Mouse (Mus musculus) E14TG2a.4 (cell line): ENCODE results near the gene Tspan9.

Source experiments
- CTCF ChIP-seq: conservative IDR thresholded peaks from 2 replicates; pipeline ENCODE4 v1.5.1; 2014; ENCODE audit warnings: low read length
- NANOG ChIP-seq: IDR thresholded peaks from 2 replicates; pipeline ENCODE4 v1.6.1; 2014; ENCODE audit warnings: borderline replicate concordance, low read length, mixed read lengths
- POU5F1 ChIP-seq: IDR thresholded peaks from 2 replicates; pipeline ENCODE4 v1.6.1; 2014; ENCODE audit warnings: low read length, borderline replicate concordance

DNA sequence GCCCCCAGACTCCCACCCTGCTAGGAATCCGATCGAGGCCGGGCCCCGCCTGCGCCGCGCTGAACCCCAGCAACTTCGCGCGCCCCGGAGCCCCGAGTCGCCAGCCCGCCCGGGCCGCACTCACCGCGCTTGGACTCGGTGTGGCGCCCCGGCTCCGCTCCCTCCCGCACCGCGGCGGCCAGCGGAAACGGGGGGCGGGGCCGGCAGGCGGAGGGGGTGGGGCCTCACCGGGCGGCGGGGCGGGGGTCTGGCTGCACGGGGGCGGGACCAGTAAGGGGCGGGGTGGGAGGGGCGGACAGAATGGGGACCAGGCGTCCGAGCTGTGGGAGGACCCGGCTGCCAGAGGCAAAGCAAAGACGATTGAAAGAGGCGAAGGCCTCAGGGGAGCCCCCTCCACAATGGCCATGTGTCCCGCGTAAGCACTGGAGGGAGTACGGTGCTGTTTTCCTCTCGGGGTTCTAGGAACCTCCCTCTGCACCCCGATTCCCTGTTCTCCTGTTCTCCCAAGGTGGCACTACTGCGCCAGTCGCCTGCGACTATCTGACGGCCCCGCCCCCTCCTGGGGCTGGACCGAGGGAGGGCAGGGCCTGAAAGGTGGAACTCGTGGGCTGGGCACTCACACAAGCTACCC, at the start of gene Tspan9:
- no peak for TF ChIP-seq CTCF
- no peak for TF ChIP-seq NANOG
- TF ChIP-seq POU5F1, result no peak
